Mouse (Mus musculus) hindbrain, embryonic 10.5 days (tissue): ENCODE data around the gene Spag8. TPM values are rescaled to one million over a fixed set of nuclear protein-coding genes. Genes with fewer than 3 reads are reported as not detected.

ENCODE experiments used
- DNase-seq: peaks from one replicate; pipeline ENCODE4 v3.0.0-alpha.2; 2017; ENCODE audit warnings: low spot score
- H3K27ac ChIP-seq: fragments of 300-500 bp; sonication (generic); 2 replicates; pipeline ENCODE4 v1.5.1; 2016; ENCODE audit warnings: mild to moderate bottlenecking, moderate library complexity
- H3K27me3 ChIP-seq: fragments of 300-500 bp; sonication (generic); 2 replicates; pipeline ENCODE4 v1.6.1; 2016; ENCODE audit warnings: mild to moderate bottlenecking; ENCODE audit not compliant: poor library complexity, insufficient read depth, severe bottlenecking
- H3K36me3 ChIP-seq: fragments of 300-500 bp; sonication (generic); 2 replicates; pipeline ENCODE4 v1.6.1; 2016; ENCODE audit warnings: mild to moderate bottlenecking, moderate library complexity
- H3K4me1 ChIP-seq: fragments of 300-500 bp; sonication (generic); replicated peaks from 2 replicates; pipeline ENCODE4 v1.6.1; 2016; ENCODE audit warnings: mild to moderate bottlenecking
- H3K4me3 ChIP-seq: fragments of 300-500 bp; sonication (generic); 2 replicates; pipeline ENCODE4 v1.5.1; 2016; ENCODE audit warnings: mild to moderate bottlenecking, moderate library complexity
- H3K9me3 ChIP-seq: fragments of 300-500 bp; sonication (generic); 2 replicates; pipeline ENCODE4 v1.6.1; 2016; ENCODE audit warnings: mild to moderate bottlenecking, moderate library complexity
- WGBS: fragments of 180-500 bp; shearing (Covaris S2); methylation state at CpG from one replicate; pipeline ENCODE4 v1.1.7; 2016; 5-methylcytosine and 5-hydroxymethylcytosine counted together
- polyA plus RNA-seq: library from polyadenylated mRNA; unstranded; fragments of >200 nt; fragmentation: Nextera tagmentation; extraction: Ambion mirVana; gene quantifications from 2 replicates; pipeline ENCODE4 v1.2.1, GENCODE M21; 2016

Spag8 gene
- polyA plus RNA-seq, 1 experiment from 2014 or later = 10.0 TPM

DNA sequence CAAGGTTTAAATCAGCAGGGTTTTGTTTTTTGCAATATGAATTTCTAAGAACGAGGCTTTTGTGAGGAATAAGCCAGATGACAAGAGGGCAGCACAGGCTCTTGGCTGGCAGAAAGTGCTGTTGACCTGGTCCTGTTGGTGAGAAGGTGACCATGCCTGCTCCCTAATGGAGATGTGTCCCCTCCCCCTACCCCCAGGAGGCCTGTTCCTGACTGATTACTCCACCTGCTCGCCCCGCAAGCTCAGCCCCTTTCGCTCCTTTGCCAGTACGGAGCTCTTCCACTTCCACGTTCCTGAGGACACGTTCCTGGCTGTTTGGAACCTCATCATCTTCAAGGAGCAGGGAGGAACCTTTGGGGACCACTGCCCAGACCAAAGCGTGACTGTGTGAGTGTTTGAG, 20.3 kb upstream of the Spag8 start:
- Histone ChIP-seq H3K36me3 (peaks cover 38% of the 10 kb centered on the region), H3K27ac (no peak overlapping the region), H3K4me1 (peaks cover 46% of the 10 kb centered on the region), H3K4me3 (no peak overlapping the region), H3K27me3 (peaks cover 16% of the 10 kb centered on the region; the same call in 1 of the 2 replicates), H3K9me3 (no peaks in the 10 kb centered on the region)
- 80% methylated on average over 8 of the region's 8 CpGs for WGBS
- no peak for DNase-seq

GRCm38 (mm10) chr4:43672070-43672469, 18.7 kb upstream of the Spag8 start:
- peaks cover 32% of the 10 kb centered on the region for H3K27me3 ChIP-seq
- no peak overlapping the region for H3K4me3 ChIP-seq
- peak; percentile 91 for DNase-seq
- H3K36me3 ChIP-seq = peaks cover 28% of the 10 kb centered on the region
- WGBS = 4% methylated on average over 2 of the region's 2 CpGs
- peaks cover 52% of the 10 kb centered on the region for H3K4me1 ChIP-seq
- H3K9me3 ChIP-seq = no peaks in the 10 kb centered on the region
- no peak overlapping the region for H3K27ac ChIP-seq

GRCm38 (mm10) chr4:43669428-43669794, 16.0 kb upstream of the Spag8 start:
- peak; percentile 84 for DNase-seq
- H3K36me3 ChIP-seq = peaks cover 4% of the 10 kb centered on the region
- peak overlapping the region; percentile 83 for H3K4me3 ChIP-seq
- peaks cover 57% of the 10 kb centered on the region for H3K27me3 ChIP-seq
- peak overlapping the region; percentile 94 for H3K27ac ChIP-seq
- no peaks in the 10 kb centered on the region for H3K9me3 ChIP-seq
- H3K4me1 ChIP-seq = peaks cover 50% of the 10 kb centered on the region
- WGBS = under 1% methylated on average over 24 of the region's 25 CpGs

DNA sequence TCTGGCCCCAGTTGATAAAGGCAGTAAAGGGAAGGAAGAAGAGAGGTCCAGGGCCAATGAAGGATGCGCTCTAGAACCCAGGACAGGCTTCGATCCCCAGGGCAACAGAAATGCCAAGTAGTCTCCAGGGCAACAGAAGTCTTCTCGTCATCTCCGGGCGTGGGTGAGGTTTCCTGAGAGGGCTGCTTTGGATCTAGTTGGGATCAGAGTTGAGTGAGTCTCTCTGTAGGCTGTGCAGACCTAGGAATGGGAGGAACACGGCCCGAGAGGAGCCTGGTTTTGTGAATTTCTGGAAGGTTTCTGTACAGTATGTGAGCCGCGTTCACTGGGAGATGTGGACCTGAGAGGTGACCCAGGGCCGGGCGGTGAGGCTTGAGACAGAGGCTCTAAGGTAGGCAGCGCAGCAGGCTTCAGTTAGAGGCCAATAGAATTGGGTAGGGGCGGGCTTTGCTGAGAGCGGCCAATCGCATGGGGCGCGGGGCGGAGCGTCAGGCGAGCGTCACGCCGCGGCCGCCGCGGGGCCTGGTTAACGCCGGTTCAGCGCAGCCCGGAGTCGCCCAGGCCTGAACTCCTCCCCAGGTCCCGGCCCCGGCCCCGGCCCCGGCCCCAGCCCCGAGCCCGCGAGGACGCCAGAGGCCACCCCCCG, 15.5 kb upstream of the Spag8 start, which contains the start of the genes Tmem8b and Fam221b:
Tmem8b (plus strand) TSS at position 190 of the 646 bp plus-strand sequence.
Fam221b (minus strand) TSS at position 364 of the 646 bp plus-strand sequence.
- Histone ChIP-seq H3K36me3 (no peaks in the 10 kb centered on the region), H3K4me1 (peaks cover 48% of the 10 kb centered on the region), H3K27ac (peak within 1 kb of the TSS; percentile 94), H3K4me3 (peak within 1 kb of the TSS; percentile 83), H3K27me3 (peaks cover 58% of the 10 kb centered on the region), H3K9me3 (no peaks in the 10 kb centered on the region)
- 2% methylated on average over 41 of the region's 41 CpGs for WGBS
- DNase-seq = peak; percentile 89

- Histone ChIP-seq H3K9me3 (no peaks in the 10 kb centered on the region), H3K27me3 (peaks cover 83% of the 10 kb centered on the region), H3K36me3 (no peaks in the 10 kb centered on the region), H3K4me3 (no peak overlapping the region), H3K4me1 (peaks cover 32% of the 10 kb centered on the region), H3K27ac (no peak overlapping the region)
- 27% methylated on average over 4 of the region's 4 CpGs for WGBS
- DNase-seq = peak; percentile 18
Measured at GRCm38 (mm10) chr4:43666412-43666811, 13.0 kb upstream of the Spag8 start.

DNA sequence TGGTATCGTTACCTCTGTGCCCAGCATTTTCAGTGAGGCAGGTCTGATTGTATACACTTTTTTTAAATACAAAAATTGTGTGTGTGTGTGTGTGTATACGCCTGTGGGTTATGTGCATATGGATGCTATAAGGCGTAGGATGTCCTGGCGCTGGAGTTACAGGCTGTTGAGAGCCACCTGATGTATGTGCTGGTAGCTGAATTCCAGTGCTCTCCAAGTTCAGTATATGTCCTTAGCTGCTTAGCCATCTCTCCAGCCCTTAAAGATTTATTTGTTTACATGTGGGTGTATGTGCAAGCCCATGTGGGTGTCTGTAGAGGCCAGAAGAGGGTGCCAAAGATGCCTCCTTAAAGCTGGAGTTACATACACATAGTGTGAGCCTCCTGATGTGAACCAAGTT, 3.8 kb upstream of the Spag8 start:
- 62% methylated on average over 4 of the region's 4 CpGs for WGBS
- H3K27ac ChIP-seq = no peak overlapping the region; the same call in 1 of the 2 replicates

GRCm38 (mm10) chr4:43656339-43657109, 3.1 kb upstream of the Spag8 start, which contains the start of gene Hint2:
Gene Hint2, minus strand, starts transcription at chr4:43656466.
- peak within 1 kb of the TSS; percentile 94 for H3K27ac ChIP-seq
- WGBS = 2% methylated on average over 34 of the region's 34 CpGs
- H3K9me3 ChIP-seq = no peaks in the 10 kb centered on the region
- peak; percentile 95 for DNase-seq
- peaks cover 10% of the 10 kb centered on the region for H3K36me3 ChIP-seq
- H3K27me3 ChIP-seq = peaks cover 21% of the 10 kb centered on the region
- H3K4me3 ChIP-seq = peak within 1 kb of the TSS; percentile 88
- peaks cover 41% of the 10 kb centered on the region for H3K4me1 ChIP-seq

More for the DNA sequence above, 3.8 kb upstream of the Spag8 start:
- H3K9me3 ChIP-seq = no peaks in the 10 kb centered on the region
- peaks cover 27% of the 10 kb centered on the region for H3K27me3 ChIP-seq
- DNase-seq = no peak
- H3K4me3 ChIP-seq = peak overlapping the region; percentile 88
- H3K4me1 ChIP-seq = peaks cover 41% of the 10 kb centered on the region
- peaks cover 4% of the 10 kb centered on the region; the same call in 1 of the 2 replicates for H3K36me3 ChIP-seq

DNA sequence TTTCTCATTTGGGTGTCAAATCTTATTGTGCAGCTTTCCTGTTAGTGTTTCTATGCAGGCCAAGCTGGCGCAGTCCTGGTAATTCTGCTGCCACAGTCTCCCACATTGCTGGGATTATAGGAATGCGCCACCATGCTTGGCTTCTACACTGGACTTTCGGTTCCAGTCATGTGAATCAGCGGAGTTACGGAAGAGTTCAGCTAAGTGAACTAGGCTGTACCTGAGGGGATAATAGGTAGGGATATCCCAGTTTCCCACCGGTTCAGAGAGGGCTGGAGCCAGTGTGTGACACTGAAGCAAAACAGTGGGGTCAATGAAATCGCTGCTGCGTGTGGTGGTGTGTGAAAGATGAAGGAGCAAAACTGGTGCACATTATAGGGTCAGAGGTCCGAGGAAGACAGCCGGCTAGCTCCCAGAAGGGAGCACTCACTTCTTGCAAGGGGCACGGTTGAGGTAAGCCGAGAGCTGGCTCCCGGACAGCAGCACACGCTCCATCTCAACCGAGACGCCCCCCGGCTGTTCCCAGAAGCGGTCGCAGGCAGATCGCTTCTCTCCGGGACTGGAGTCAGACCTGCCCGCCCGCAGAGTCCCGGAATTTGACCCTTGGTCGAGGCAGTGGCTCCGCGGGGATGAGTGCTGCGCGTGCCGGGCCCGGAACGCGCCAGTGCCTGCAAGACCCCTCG, 2.4 kb upstream of the Spag8 start:
- 6% methylated on average over 34 of the region's 34 CpGs for WGBS
- H3K4me1 ChIP-seq = peaks cover 41% of the 10 kb centered on the region
- peaks cover 16% of the 10 kb centered on the region for H3K36me3 ChIP-seq
- DNase-seq = no peak
- H3K27me3 ChIP-seq = peaks cover 13% of the 10 kb centered on the region; the same call in 1 of the 2 replicates
- peak overlapping the region; percentile 94 for H3K27ac ChIP-seq
- H3K4me3 ChIP-seq = peak overlapping the region; percentile 88
- no peaks in the 10 kb centered on the region for H3K9me3 ChIP-seq

GRCm38 (mm10) chr4:43652726-43653125, 668 bp downstream of the Spag8 start:
- Histone ChIP-seq H3K36me3 (peaks cover 43% of the 10 kb centered on the region), H3K4me3 (peak overlapping the region; percentile 41), H3K9me3 (peaks cover 8% of the 10 kb centered on the region), H3K27ac (peak overlapping the region; percentile 60), H3K27me3 (no peaks in the 10 kb centered on the region), H3K4me1 (peaks cover 41% of the 10 kb centered on the region)
- no peak for DNase-seq
- 86% methylated on average over 4 of the region's 4 CpGs for WGBS

DNA sequence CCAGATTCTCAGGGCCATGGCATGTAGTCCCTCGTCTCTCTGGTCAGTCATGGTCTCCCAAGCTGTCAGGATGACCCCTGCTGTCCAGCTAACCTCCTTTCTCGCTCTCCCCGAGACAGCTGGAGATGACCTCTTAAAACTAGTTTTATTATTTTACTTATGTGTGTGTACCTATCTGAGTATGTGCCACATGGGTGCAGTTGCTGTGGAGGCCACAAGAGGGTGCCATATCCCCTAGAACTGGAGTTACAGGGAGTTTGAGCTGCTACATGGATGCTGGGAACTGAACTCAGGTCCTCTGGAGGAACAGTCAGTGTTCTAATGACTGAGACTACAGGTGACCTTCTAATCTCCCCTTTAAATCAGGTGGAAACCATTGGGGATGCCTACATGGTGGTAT, 3.6 kb downstream of the Spag8 start:
- no peak overlapping the region for H3K27ac ChIP-seq
- no peak overlapping the region for H3K4me3 ChIP-seq
- H3K9me3 ChIP-seq = peaks cover 8% of the 10 kb centered on the region
- no peak for DNase-seq
- no peaks in the 10 kb centered on the region for H3K27me3 ChIP-seq
- WGBS = 95% methylated on average over 3 of the region's 3 CpGs
- H3K36me3 ChIP-seq = peaks cover 65% of the 10 kb centered on the region
- peaks cover 22% of the 10 kb centered on the region for H3K4me1 ChIP-seq

DNA sequence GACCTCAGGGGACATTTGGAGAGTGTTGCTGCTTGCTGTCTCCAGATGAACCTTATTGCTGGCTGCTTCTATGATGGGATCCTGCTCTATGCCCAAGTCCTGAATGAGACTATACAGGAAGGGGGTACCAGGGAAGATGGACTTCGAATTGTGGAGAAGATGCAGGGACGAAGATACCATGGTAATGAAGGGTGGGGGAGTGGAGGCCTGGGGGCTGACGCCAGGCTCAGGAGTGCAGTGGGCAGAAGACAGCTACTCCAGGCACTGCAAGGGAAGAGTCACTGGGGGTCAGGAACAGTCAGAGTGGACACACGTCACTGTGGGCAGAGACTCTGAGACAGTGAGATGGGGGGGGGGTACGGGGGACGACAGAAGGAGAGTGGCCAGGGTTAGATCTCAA, 12.9 kb downstream of the Spag8 start:
- H3K9me3 ChIP-seq = no peaks in the 10 kb centered on the region
- WGBS = 86% methylated on average over 6 of the region's 6 CpGs
- H3K27me3 ChIP-seq = no peaks in the 10 kb centered on the region
- peaks cover 8% of the 10 kb centered on the region for H3K4me1 ChIP-seq
- no peak overlapping the region for H3K27ac ChIP-seq
- no peak overlapping the region for H3K4me3 ChIP-seq
- no peak for DNase-seq
- H3K36me3 ChIP-seq = peaks cover 23% of the 10 kb centered on the region

- Histone ChIP-seq H3K9me3 (no peaks in the 10 kb centered on the region), H3K36me3 (peaks cover 21% of the 10 kb centered on the region), H3K4me1 (peaks cover 8% of the 10 kb centered on the region), H3K4me3 (no peak overlapping the region), H3K27ac (no peak overlapping the region), H3K27me3 (no peaks in the 10 kb centered on the region)
- 76% methylated on average over 9 of the region's 9 CpGs for WGBS
- DNase-seq = no peak
Measured at GRCm38 (mm10) chr4:43640076-43640475, 13.3 kb downstream of the Spag8 start.
